Mouse (Mus musculus) B cell, adult (primary cell): ENCODE data around the gene Trmt112. TPM values are rescaled to one million over a fixed set of nuclear protein-coding genes. Genes with fewer than 3 reads are reported as not detected.

ENCODE experiments used
- total RNA-seq: library from RNA; stranded (reverse); gene quantifications from 4 replicates; pipeline ENCODE4 v1.2.4, GENCODE M21; 2023; ENCODE audit not compliant: inconsistent age

Gene Trmt112
- total RNA-seq, result 150 to 159 TPM (median 153 TPM) in 4 replicates

GRCm38 (mm10) chr19:6909507-6910289 is at the start of gene Trmt112, which contains the start of gene Prdx5:
Trmt112 (plus strand) TSS chr19:6909698.
Prdx5 (minus strand) TSS chr19:6910106.

GRCm38 (mm10) chr19:6921647-6922567 is 12.4 kb downstream of the Trmt112 start, which contains the start of gene Esrra:
Esrra (minus strand) TSS chr19:6921813.

GRCm38 (mm10) chr19:6925307-6925573 is 15.7 kb downstream of the Trmt112 start, which contains the start of gene Catsperz:
Catsperz (minus strand) TSS chr19:6925380.

GRCm38 (mm10) chr19:6934195-6934977 is 24.9 kb downstream of the Trmt112 start, which contains the start of gene Kcnk4:
Kcnk4 (minus strand) TSS chr19:6934515.

GRCm38 (mm10) chr19:6941372-6942248 is 32.1 kb downstream of the Trmt112 start, which contains the start of gene Bad:
Bad (plus strand) TSS chr19:6941861.

GRCm38 (mm10) chr19:6942249-6942691 is 32.8 kb downstream of the Trmt112 start, which contains the start of gene Gpr137:
Gpr137 (minus strand) TSS chr19:6942480.

Other genes with a start within 250 kb of the Trmt112 start
- gene Rps6ka4, start 69.1 kb upstream of the Trmt112 start, total RNA-seq, result 28.2 to 41.0 TPM (median 33.2 TPM) in 4 replicates
- 29.9 to 32.9 TPM (median 31.6 TPM) in 4 replicates for gene Ccdc88b, start 51.5 kb upstream of the Trmt112 start, total RNA-seq
- 86.0 to 104 TPM (median 92.9 TPM) in 4 replicates for gene Prdx5, start 408 bp downstream of the Trmt112 start, total RNA-seq
- gene Esrra, start 12.1 kb downstream of the Trmt112 start, total RNA-seq, result 55.4 to 59.7 TPM (median 56.1 TPM) in 4 replicates
- not detected in 4 replicates for gene Catsperz, start 15.7 kb downstream of the Trmt112 start, total RNA-seq
- not detected in 4 replicates for gene Kcnk4, start 24.8 kb downstream of the Trmt112 start, total RNA-seq
- gene Bad, start 32.2 kb downstream of the Trmt112 start, total RNA-seq, result 10.7 to 16.5 TPM (median 14.1 TPM) in 4 replicates
- 20.3 to 22.9 TPM (median 21.1 TPM) in 4 replicates for gene Gpr137, start 32.8 kb downstream of the Trmt112 start, total RNA-seq
- gene Ppp1r14b, start 65.3 kb downstream of the Trmt112 start, total RNA-seq, result 89.5 to 93.5 TPM (median 90.6 TPM) in 4 replicates
- gene Plcb3, start 66.8 kb downstream of the Trmt112 start, total RNA-seq, result 13.5 to 15.8 TPM (median 15.0 TPM) in 4 replicates
- gene Fkbp2, start 70.8 kb downstream of the Trmt112 start, total RNA-seq, result 27.8 to 34.0 TPM (median 30.5 TPM) in 4 replicates
- gene Vegfb, start 78.0 kb downstream of the Trmt112 start, total RNA-seq, result 15.4 to 19.4 TPM (median 17.7 TPM) in 4 replicates
- 23.7 to 27.8 TPM (median 26.5 TPM) in 4 replicates for gene Dnajc4, start 82.9 kb downstream of the Trmt112 start, total RNA-seq
- 4.4 to 6.2 TPM (median 5.2 TPM) in 4 replicates for gene Nudt22, start 86.4 kb downstream of the Trmt112 start, total RNA-seq
- gene Trpt1, start 86.4 kb downstream of the Trmt112 start, total RNA-seq, result 4.5 to 6.6 TPM (median 5.6 TPM) in 4 replicates
- gene Fermt3, start 109.8 kb downstream of the Trmt112 start, total RNA-seq, result 167 to 182 TPM (median 174 TPM) in 4 replicates
- gene Stip1, start 130.3 kb downstream of the Trmt112 start, total RNA-seq, result 98.7 to 127 TPM (median 113 TPM) in 4 replicates
- gene Macrod1, start 147.1 kb downstream of the Trmt112 start, total RNA-seq, result 6.5 to 7.3 TPM (median 7.1 TPM) in 4 replicates
- gene Flrt1, start 196.0 kb downstream of the Trmt112 start, total RNA-seq, result 0.12 to 0.16 TPM in 2 of 4 replicates, not detected in the others